Mouse (Mus musculus) hindbrain, embryonic 14.5 days (tissue): Measurements from ENCODE around the gene Prc1. TPM values are rescaled to one million over a fixed set of nuclear protein-coding genes. Genes with fewer than 3 reads are reported as not detected.

Source experiments
- ATAC-seq: fragments of 200-750 bp; cut with Nextera tagmentation; 2 replicates; pipeline ENCODE4 v1.8.0; 2017; ENCODE audit warnings: moderate number of reproducible peaks, mild to moderate bottlenecking, moderate TSS enrichment, moderate library complexity; ENCODE audit not compliant: low FRiP score
- DNase-seq: peaks from one replicate; pipeline ENCODE4 v3.0.0-alpha.2; 2015; ENCODE audit warnings: low spot score
- H3K27ac ChIP-seq: fragments of 300-500 bp; sonication (generic); 2 replicates; pipeline ENCODE4 v1.5.1; 2014; ENCODE audit warnings: mild to moderate bottlenecking, moderate library complexity
- H3K27me3 ChIP-seq: fragments of 300-500 bp; sonication (generic); 2 replicates; pipeline ENCODE4 v1.6.1; 2014; ENCODE audit warnings: mild to moderate bottlenecking, low read length, mixed read lengths; ENCODE audit not compliant: control insufficient read depth, insufficient read depth
- H3K36me3 ChIP-seq: fragments of 300-500 bp; sonication (generic); replicated peaks from 2 replicates; pipeline ENCODE4 v1.6.1; 2014; ENCODE audit not compliant: control insufficient read depth, insufficient read depth
- H3K4me1 ChIP-seq: fragments of 300-500 bp; sonication (generic); replicated peaks from 2 replicates; pipeline ENCODE4 v1.6.1; 2014; ENCODE audit warnings: antibody characterized with exemption, low read length, mixed read lengths; ENCODE audit not compliant: control insufficient read depth, insufficient read depth
- H3K4me2 ChIP-seq: fragments of 300-500 bp; sonication (generic); replicated peaks from 2 replicates; pipeline ENCODE4 v1.6.1; 2014; ENCODE audit warnings: mild to moderate bottlenecking, moderate library complexity
- H3K4me3 ChIP-seq: fragments of 300-500 bp; sonication (generic); replicated peaks from 2 replicates; pipeline ENCODE4 v1.5.1; 2014; ENCODE audit warnings: mild to moderate bottlenecking, low read length
- H3K9ac ChIP-seq: fragments of 300-500 bp; sonication (generic); 2 replicates; pipeline ENCODE4 v1.6.1; 2014
- H3K9me3 ChIP-seq: fragments of 300-500 bp; sonication (generic); 2 replicates; pipeline ENCODE4 v1.6.1; 2016; ENCODE audit warnings: low read length; ENCODE audit not compliant: control insufficient read depth
- WGBS: fragments of 180-500 bp; shearing (Covaris S2); extraction: QIAGEN DNeasy Blood & Tissue Kit; methylation state at CpG from one replicate; pipeline ENCODE4 v1.1.7; 2014; 5-methylcytosine and 5-hydroxymethylcytosine counted together
- polyA plus RNA-seq: library from polyadenylated mRNA; unstranded; fragments of >200 nt; fragmentation: Nextera tagmentation; extraction: Ambion mirVana; gene quantifications from 2 replicates; pipeline ENCODE4 v1.2.1, GENCODE M21; 2014

Prc1 gene
- polyA plus RNA-seq, 1 experiment from 2014 or later: 33.0 TPM

- Histone ChIP-seq H3K9ac (peak overlapping the region; percentile 83), H3K4me2 (peak overlapping the region; percentile 90), H3K4me3 (peak overlapping the region; percentile 82), H3K9me3 (no peaks in the 10 kb centered on the region), H3K4me1 (peaks cover 15% of the 10 kb centered on the region), H3K36me3 (peaks cover 28% of the 10 kb centered on the region), H3K27me3 (peaks cover 22% of the 10 kb centered on the region), H3K27ac (peak overlapping the region; percentile 83)
- ATAC-seq: peak; percentile 77
- WGBS: 2% methylated on average over 32 of the region's 32 CpGs
- no peak for DNase-seq
These were observed 32.8 kb upstream of the Prc1 start for GRCm38 (mm10) chr7:80261372-80261990.

DNA sequence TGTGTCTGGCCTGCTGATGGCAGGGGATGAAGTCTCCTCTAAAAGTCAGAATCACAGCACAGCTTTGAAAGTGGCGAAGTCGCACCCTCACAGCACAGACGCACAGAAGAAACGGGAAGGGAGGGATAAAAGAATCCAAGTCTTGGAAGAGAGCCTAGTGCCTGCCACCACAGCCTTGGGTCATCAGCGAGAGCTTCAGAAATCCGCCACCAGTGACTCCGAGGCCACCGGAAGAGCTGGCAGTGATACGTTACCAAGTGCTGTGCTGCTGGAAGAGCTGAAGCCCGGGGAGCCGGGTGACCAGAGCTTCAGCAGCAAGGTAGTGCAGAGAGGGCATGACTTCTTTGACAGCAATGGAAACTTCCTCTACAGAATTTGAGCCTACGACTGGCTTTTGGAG is 29.6 kb upstream of the Prc1 start:
- WGBS: 97% methylated on average over 12 of the region's 12 CpGs
- no peaks in the 10 kb centered on the region for H3K9me3 ChIP-seq
- no peak overlapping the region for H3K4me3 ChIP-seq
- ATAC-seq (no peak), DNase-seq (no peak)
- H3K9ac ChIP-seq: no peak overlapping the region
- H3K36me3 ChIP-seq: peaks cover 37% of the 10 kb centered on the region
- H3K27ac ChIP-seq: no peak overlapping the region
- 0 out of 2 replicates have a peak, but pooled peaks cover 5% of the 10 kb centered on the region for H3K27me3 ChIP-seq
- H3K4me2 ChIP-seq: no peak overlapping the region
- peaks cover 22% of the 10 kb centered on the region for H3K4me1 ChIP-seq

DNA sequence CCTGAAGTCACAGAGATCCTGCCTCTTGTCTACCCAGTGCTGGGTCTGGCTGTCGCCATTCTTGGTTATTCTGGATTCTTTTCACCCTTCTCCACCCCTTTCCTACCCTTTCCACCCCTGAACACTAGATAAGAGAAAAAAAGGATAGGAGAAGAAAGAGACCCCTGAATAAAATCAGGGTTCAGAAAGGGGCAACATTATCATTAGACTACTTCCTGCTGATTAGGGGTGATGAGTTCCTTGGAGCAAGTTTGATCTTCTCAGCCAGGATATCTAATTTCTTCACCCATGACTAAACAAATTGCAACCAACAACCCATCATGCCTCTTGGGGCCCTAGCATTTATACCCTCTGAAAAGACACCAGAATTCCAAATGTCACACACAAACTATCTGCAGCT is 26.5 kb upstream of the Prc1 start:
- 88% methylated on average over 1 of the region's 1 CpGs for WGBS
- Histone ChIP-seq H3K4me1 (peaks cover 28% of the 10 kb centered on the region), H3K36me3 (peaks cover 50% of the 10 kb centered on the region), H3K27ac (no peak overlapping the region), H3K4me3 (no peak overlapping the region), H3K9me3 (no peaks in the 10 kb centered on the region), H3K4me2 (no peak overlapping the region), H3K27me3 (no peaks in the 10 kb centered on the region), H3K9ac (no peak overlapping the region)
- no peak for ATAC-seq
- DNase-seq: no peak

DNA sequence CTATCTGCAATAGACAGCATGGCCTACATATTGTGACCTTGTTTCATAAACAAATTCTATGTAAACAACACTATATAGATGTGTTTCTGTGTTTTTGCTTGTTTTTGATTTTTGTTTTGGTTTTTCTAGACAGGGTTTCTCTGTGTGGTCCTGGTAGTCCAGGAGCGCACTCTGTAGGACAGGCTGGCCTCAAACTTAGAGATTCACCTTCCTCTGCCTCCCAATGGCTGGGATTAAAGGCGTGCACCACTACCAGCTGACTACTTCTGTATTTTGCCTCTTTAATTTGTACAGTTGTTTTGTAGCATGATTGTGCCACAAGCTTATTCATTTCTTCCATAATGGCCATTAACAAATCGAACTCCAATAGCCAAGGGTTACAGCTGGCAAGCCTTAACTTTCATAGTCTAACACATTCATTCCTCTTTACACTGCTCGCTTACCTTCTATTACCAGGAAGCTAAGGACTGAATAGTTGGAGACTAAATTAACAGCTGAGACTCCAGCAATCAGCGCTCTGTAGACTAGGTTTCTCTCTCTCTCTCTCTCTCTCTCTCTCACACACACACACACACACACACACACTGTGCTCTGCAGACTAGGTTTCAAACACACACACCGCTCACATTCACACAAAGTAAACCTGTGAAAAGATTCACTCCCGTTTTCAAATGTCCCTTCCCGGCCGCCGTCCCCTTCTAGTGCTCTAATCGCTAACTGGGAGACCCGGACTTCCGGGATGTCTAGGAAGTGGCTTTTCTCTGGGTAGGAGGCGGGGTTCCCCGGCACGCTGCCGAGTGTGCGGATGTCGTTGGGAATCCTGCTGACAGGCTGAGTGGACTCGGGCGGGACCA is 25.1 kb upstream of the Prc1 start, which contains the start of gene Vps33b:
Gene Vps33b, plus strand, starts transcription at position 753 of the 854 bp plus-strand sequence.
- H3K4me3 ChIP-seq: peak within 1 kb of the TSS; percentile 78
- H3K36me3 ChIP-seq: peaks cover 58% of the 10 kb centered on the region
- H3K4me2 ChIP-seq: peak within 1 kb of the TSS; percentile 94
- H3K9me3 ChIP-seq: peaks cover 3% of the 10 kb centered on the region
- peak; percentile 94 for ATAC-seq
- H3K27ac ChIP-seq: peak within 1 kb of the TSS; percentile 77
- peak within 1 kb of the TSS; percentile 84 for H3K9ac ChIP-seq
- peaks cover 28% of the 10 kb centered on the region for H3K4me1 ChIP-seq
- 5% methylated on average over 21 of the region's 21 CpGs for WGBS
- no peaks in the 10 kb centered on the region for H3K27me3 ChIP-seq
- peak; percentile 91 for DNase-seq

DNA sequence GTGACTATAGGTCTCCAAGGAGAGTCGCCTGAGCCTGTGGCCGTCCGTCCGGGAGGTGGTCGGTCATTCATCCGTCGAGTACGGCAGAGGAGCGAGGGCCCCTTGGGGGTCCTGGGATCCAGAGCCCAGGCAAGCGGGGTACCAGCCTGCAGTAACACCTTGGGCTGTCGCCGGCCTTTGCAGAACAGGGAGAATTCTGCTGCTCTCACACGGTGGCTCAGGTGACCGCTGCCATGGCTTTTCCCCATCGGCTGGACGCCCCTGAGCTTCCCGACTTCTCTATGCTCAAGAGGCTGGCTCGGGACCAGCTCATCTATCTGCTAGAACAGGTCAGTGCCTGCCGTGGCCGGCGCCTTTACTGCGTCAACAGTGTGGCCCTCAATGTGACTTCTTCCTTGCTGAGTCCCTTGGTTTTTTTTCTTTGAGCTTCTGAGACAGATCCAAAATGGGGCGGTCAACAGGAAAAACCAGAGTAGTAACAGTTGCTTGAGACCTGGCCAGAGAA is 24.4 kb upstream of the Prc1 start:
- no peaks in the 10 kb centered on the region for H3K27me3 ChIP-seq
- H3K27ac ChIP-seq: peak overlapping the region; percentile 77
- no peak for DNase-seq
- peaks cover 58% of the 10 kb centered on the region for H3K36me3 ChIP-seq
- WGBS: under 1% methylated on average over 23 of the region's 23 CpGs
- H3K4me3 ChIP-seq: peak overlapping the region; percentile 78
- H3K4me2 ChIP-seq: peak overlapping the region; percentile 94
- H3K9me3 ChIP-seq: peaks cover 9% of the 10 kb centered on the region
- peaks cover 28% of the 10 kb centered on the region for H3K4me1 ChIP-seq
- peak overlapping the region; percentile 84 for H3K9ac ChIP-seq
- no peak; the same call in 1 of the 2 replicates for ATAC-seq

DNA sequence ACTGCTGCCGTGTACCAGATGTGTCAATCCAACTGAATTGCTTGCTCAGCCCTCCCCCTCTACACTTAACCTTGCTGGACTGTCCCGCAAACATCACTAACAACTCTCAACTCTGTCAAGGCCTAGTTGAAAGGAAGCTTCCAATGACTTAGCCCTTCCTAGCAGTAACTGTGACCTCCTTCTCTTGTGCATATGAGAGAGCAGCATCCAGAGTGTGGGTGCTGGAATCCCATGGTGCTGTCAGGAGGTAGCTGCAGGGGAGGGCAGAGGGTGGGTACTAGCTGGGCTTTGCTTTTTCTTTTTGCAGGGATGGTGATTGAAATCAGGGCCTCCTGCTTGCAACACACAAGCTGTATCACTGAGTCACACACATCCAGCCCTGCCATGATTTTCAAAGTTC is 20.8 kb upstream of the Prc1 start:
- WGBS: 92% methylated on average over 2 of the region's 2 CpGs
- H3K9me3 ChIP-seq: peaks cover 15% of the 10 kb centered on the region

DNA sequence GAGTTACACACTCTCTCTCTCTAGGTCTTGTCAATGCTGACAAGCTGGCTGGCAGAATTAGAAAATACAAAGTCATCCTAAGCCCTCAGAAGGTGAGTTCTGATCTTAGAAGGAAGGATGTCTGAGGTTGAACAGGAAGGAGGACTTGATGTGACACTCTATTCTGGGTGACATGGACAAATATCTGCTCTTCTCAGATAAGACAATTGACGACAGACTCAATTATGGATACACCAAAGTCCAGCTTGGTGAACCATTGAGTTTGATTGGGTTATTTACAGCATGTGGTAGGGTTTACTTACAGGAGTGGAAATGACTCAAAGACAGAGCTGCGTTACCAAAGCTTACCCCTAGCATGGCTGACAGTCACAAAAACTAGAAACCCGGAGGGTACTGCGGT is 17.9 kb upstream of the Prc1 start:
- Histone ChIP-seq H3K9ac (no peak overlapping the region), H3K4me3 (no peak overlapping the region)
- 96% methylated on average over 4 of the region's 4 CpGs for WGBS

More for the DNA sequence above, 20.8 kb upstream of the Prc1 start:
- no peak for ATAC-seq
- Histone ChIP-seq H3K4me3 (no peak overlapping the region), H3K27me3 (no peaks in the 10 kb centered on the region), H3K4me2 (no peak overlapping the region), H3K36me3 (peaks cover 67% of the 10 kb centered on the region), H3K9ac (no peak overlapping the region), H3K4me1 (peaks cover 27% of the 10 kb centered on the region), H3K27ac (no peak overlapping the region)
- no peak for DNase-seq

DNA sequence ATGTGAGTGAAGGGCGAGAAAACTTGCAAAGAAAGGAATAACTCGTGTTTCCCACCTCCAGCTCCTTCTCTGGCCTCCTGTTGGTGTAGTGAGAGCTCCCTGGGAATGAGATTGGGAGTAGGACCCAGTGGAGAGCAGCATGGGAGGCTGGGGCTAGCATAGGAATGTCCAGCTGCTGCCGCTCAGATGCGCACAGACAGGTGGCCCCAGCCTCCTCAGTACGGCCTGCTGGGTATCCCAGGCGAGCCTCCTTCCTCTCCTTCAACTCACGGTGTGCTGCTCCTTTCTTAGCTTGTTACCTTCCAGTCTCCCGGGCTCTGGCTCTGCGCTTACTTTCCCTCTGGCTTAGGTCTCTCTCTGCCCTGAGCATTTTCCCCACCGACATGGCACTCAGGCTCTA is 14.2 kb upstream of the Prc1 start:
- Histone ChIP-seq H3K9ac (no peak overlapping the region), H3K4me2 (no peak overlapping the region), H3K9me3 (peaks cover 3% of the 10 kb centered on the region), H3K36me3 (peaks cover 89% of the 10 kb centered on the region), H3K27ac (no peak overlapping the region), H3K27me3 (no peaks in the 10 kb centered on the region), H3K4me3 (no peak overlapping the region), H3K4me1 (no peaks in the 10 kb centered on the region)
- 90% methylated on average over 10 of the region's 10 CpGs for WGBS
- DNase-seq (no peak), ATAC-seq (no peak)

More for the DNA sequence above, 17.9 kb upstream of the Prc1 start:
- no peak overlapping the region for H3K4me2 ChIP-seq
- 0 out of 2 replicates have a peak, but pooled peaks cover 6% of the 10 kb centered on the region for H3K4me1 ChIP-seq
- no peak overlapping the region for H3K27ac ChIP-seq
- no peak for DNase-seq
- peaks cover 90% of the 10 kb centered on the region for H3K36me3 ChIP-seq
- H3K27me3 ChIP-seq: no peaks in the 10 kb centered on the region
- no peak for ATAC-seq
- H3K9me3 ChIP-seq: peaks cover 15% of the 10 kb centered on the region

GRCm38 (mm10) chr7:80280998-80281397 is 13.3 kb upstream of the Prc1 start:
- Histone ChIP-seq H3K36me3 (peaks cover 91% of the 10 kb centered on the region), H3K4me1 (no peaks in the 10 kb centered on the region), H3K4me3 (no peak overlapping the region), H3K4me2 (no peak overlapping the region), H3K9me3 (no peaks in the 10 kb centered on the region), H3K27me3 (no peaks in the 10 kb centered on the region), H3K9ac (no peak overlapping the region), H3K27ac (no peak overlapping the region)
- DNase-seq (no peak), ATAC-seq (no peak)
- 89% methylated on average over 2 of the region's 2 CpGs for WGBS
